ENCODE assay signal across 11 mouse cellular contexts in the genomic region with DNA sequence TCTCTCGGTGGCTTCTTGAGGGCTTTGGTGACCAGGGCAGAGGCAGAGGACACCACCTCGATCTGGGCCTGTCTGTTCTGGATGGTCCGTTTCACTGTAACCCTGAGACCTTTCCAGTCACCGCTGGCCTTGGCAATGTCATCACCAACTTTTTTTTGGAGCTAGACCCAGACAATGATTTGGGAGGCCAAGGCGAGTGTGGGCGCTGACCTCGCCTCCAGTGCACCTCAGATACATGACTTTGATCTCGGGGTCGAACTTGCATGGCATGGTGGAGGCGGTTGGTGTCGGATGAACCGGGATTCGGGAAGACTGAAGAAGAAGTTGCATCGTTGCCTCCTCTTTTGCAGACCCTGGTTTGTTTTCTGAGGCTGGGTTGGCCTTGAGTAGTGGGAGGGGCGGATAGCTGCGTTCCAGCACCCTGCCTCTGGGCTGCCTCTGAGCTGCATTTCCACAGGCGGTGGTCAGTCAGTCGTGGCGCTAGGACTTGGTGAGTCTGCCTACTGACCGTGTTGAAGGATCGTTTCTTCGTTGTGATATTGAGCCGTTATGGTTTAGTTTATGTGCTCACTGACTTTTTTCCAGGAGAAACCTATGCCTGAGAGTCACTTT. TPM values are rescaled to one million over a fixed set of nuclear protein-coding genes. Genes with fewer than 3 reads are reported as not detected.
DNase-seq lines count a peak whose midpoint lies in the region; ATAC-seq lines count a peak whose summit lies in the region.
"Had no signal": no experiment of that assay in that cellular context is flagged by ENCODE, and none has a peak within 500 bp of the region (broad histone marks: within the 10 kb centered on the region; RNA-seq: fewer than 3 reads in every experiment).

No protein-coding gene starts in this region.

- WGBS in kidney, embryonic 16.5 days: 31% methylated on average over 23 of the region's 23 CpGs
- WGBS in heart, embryonic 16.5 days: 59% methylated on average over 23 of the region's 23 CpGs

- no peaks in the 10 kb centered on the region for H3K9me3 ChIP-seq in kidney, embryonic 16.5 days (ENCODE audit: low read length)
- no peaks in the 10 kb centered on the region for H3K9me3 ChIP-seq in heart, embryonic 16.5 days (replicated peaks; ENCODE audit: control insufficient read depth, low read length)
- H3K9me3 ChIP-seq: megakaryocyte, embryonic 14.5 days had no signal

- peak overlapping the region; percentile 49 for H3K4me2 ChIP-seq in kidney, embryonic 16.5 days (replicated peaks; ENCODE audit: low read depth, low read length)
- peak overlapping the region; percentile 21 for H3K4me2 ChIP-seq in heart, embryonic 16.5 days (ENCODE audit: low read depth, low read length)

- H3K27ac ChIP-seq in kidney, embryonic 16.5 days (ENCODE audit: low read length): peak overlapping the region; percentile 88
- H3K27ac ChIP-seq in heart, embryonic 16.5 days (ENCODE audit: low read length): peak overlapping the region; percentile 66

- no peaks in the 10 kb centered on the region for H3K27me3 ChIP-seq in kidney, embryonic 16.5 days (ENCODE audit: insufficient read depth, low read length)
- H3K27me3 ChIP-seq in heart, embryonic 16.5 days (ENCODE audit: control insufficient read depth, insufficient read depth, low read length): no peaks in the 10 kb centered on the region
- H3K27me3 ChIP-seq: megakaryocyte, embryonic 14.5 days had no signal

- peaks cover 45% of the 10 kb centered on the region for H3K4me1 ChIP-seq in kidney, embryonic 16.5 days (ENCODE audit: insufficient read depth, low read length)
- peaks cover 53% of the 10 kb centered on the region for H3K4me1 ChIP-seq in heart, embryonic 16.5 days (ENCODE audit: control insufficient read depth, insufficient read depth, low read length)

- peak; percentile 69; the same call in 1 of the 2 replicates for ATAC-seq in kidney, embryonic 16.5 days (ENCODE audit: low FRiP score, low TSS enrichment)
- 0 out of 2 replicates have a peak, but pooled peaks have one; percentile 45 for ATAC-seq in heart, embryonic 16.5 days (replicated peaks; ENCODE audit: extremely low read depth, insufficient read depth, low FRiP score)

- peak overlapping the region; percentile 58 for H3K9ac ChIP-seq in kidney, embryonic 16.5 days (replicated peaks; ENCODE audit: low read length)
- H3K9ac ChIP-seq in heart, embryonic 16.5 days (ENCODE audit: low read length): no peak overlapping the region

- peaks cover 7% of the 10 kb centered on the region; the same call in 1 of the 2 replicates for H3K36me3 ChIP-seq in kidney, embryonic 16.5 days (ENCODE audit: insufficient read depth, low read length)
- peaks cover 4% of the 10 kb centered on the region; the same call in 1 of the 2 replicates for H3K36me3 ChIP-seq in heart, embryonic 16.5 days (ENCODE audit: control insufficient read depth, insufficient read depth)

- H3K4me3 ChIP-seq in kidney, embryonic 16.5 days (ENCODE audit: low read length): peak overlapping the region; percentile 13; the same call in 1 of the 2 replicates
- no peak overlapping the region for H3K4me3 ChIP-seq in heart, embryonic 16.5 days (ENCODE audit: low read length)

- DNase-seq in kidney, adult 9 months: no peak
- peak; percentile 90 for DNase-seq in adrenal gland, adult 2 months
- DNase-seq in adrenal gland, postnatal 14 days: peak; percentile 83
- DNase-seq in cerebellum, adult 8-10 months: no peak
- DNase-seq in cerebellum, adult 18-20 months: no peak
- DNase-seq: cerebellum, adult 9-10 months; gastrocnemius, postnatal 10 days; thymus, postnatal 36 days had no signal

RNA-seq across cellular contexts. Expression of gene Sec14l1, which starts 19.9 kb away (rescaled TPM):
- polyA plus RNA-seq in kidney, embryonic 16.5 days (2015; fragmentation: Nextera tagmentation; extraction: Ambion mirVana): 91.5 and 92.9 TPM in 2 replicates
- 100 to 1,000 TPM; 117 to 175 TPM for total RNA-seq in adrenal gland, adult 2 months (2021)
- polyA plus RNA-seq in adrenal gland, adult 2 months (2012; rRNA removed): 140 and 161 TPM in 2 replicates
- total RNA-seq in adrenal gland, postnatal 14 days (2021): 119 TPM in 2 replicates
- 51.0 and 54.9 TPM in 2 replicates for polyA plus RNA-seq in heart, embryonic 16.5 days (2015; fragmentation: Nextera tagmentation; extraction: Ambion mirVana)

Comparison
In these comparisons a context has a peak if more than half of its experiments do, and no peak if none do; other contexts are left out.
1. DNase-seq: peak in adrenal gland, adult 2 months (single experiment) and adrenal gland, postnatal 14 days (single experiment); none in kidney, adult 9 months (single experiment), cerebellum, adult 8-10 months (single experiment) and cerebellum, adult 18-20 months (0 of 2).